Mouse (Mus musculus): ENCODE results near the gene Itgb5.

Itgb5 gene

DNA sequence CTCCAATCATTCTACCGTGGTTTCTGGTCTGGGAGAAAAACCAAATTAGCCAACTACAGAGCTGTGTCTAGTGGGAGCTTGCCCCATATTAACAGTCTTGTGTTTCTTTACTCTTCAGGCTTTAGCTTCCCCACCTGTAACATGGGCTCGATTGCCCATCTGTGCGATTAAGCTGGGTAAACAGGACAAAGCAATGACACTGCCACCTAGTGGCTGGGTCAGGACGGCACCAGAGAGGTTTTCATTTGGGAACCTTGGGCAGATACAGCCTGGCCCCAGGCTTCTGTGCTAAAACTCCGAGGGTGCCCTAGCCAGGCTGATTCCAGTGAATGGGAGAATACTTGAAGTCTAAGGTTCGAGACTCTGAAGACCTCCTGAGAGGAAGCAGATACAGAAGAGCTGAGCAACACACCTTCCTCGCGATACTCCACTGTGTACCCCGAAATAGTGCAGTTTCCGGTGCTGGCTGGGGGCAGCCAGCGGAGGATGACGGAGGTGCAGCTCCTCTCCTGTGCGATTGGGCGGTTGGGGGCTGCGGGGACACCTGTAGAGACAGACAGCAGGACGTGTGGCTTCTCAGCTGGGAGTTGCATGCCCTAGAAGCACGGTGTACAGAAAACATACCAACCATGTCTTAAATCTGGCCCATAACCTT, 159.0 kb downstream of the Itgb5 start:
- DNase-seq (ENCODE audit: extremely low read depth, low read depth): peak; percentile 40

- DNase-seq (ENCODE audit: extremely low read depth, low read depth): no peak
Observed at GRCm38 (mm10) chr16:33989106-33989505, 159.6 kb downstream of the Itgb5 start.

DNA sequence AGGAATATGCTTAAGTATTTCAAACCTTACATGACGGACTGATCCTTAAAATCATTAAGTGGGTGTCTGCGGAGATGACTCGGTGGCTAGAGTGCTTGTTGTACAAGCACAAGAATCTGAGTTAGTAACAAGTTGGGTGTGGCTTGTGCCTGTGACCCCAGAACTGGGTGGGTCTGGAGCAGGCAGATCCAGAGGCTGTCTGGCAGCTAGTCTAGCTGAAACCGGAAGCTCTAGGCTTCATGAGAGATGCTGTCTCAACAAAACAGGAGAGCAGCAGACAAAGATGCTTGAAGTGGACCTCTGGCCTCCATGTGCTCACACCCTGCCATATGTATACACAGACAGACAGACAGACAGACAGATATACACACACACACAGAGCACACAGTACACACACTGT, 161.2 kb downstream of the Itgb5 start:
- DNase-seq (ENCODE audit: extremely low read depth, low read depth): no peak

DNA sequence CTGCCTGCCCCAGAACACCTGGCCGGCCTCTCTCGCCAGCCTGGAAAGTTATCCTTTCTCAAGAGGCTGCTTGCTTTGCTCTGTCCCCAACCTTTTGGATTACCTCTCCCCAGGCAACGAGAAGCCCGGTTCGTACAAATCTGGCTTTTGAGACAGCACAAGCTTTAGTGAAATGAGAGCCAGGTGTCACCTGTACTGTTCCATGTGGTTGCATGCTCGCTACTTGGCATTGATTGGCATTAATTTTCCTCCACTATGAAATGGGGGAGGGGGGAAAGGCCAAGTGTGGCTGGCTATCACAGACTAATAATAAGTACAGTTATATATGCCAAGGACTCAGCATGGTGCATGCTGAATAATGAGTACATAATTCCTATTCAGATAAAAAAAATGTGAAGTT, 164.9 kb downstream of the Itgb5 start:
- DNase-seq (ENCODE audit: extremely low read depth, low read depth): no peak

- no peak for DNase-seq (ENCODE audit: extremely low read depth, low read depth)
Observed at GRCm38 (mm10) chr16:33995496-33995895, 166.0 kb downstream of the Itgb5 start.

DNA sequence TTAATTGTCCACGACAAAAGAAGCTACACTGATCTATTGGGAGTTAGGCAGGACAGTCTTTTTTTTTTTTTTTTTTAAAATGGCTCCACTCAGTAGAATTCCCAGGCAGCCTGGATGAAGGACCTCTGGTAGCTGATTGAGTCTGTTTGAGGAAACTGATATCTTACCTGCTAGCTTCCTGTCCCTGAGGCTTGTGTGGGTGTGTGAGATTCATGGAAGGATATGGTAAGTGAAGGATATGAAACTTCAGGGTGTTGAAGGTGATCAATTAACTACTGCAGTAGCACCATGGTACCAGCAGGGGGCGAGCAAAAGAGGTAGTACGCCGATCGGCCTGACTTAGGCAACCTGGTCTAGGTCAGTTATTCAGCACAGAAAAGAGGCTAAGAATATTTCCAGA, 166.6 kb downstream of the Itgb5 start:
- DNase-seq (ENCODE audit: extremely low read depth, low read depth): peak; percentile 59

GRCm38 (mm10) chr16:33998011-33998410, 168.5 kb downstream of the Itgb5 start:
- DNase-seq (ENCODE audit: extremely low read depth, low read depth): no peak

Data from MEL-GATA-1-ER (cell line).